Mouse (Mus musculus): Measurements from ENCODE around the gene Kcna6. TPM values are rescaled to one million over a fixed set of nuclear protein-coding genes. Genes with fewer than 3 reads are reported as not detected.

Kcna6 gene
- total RNA-seq (2015; ENCODE audit: low replicate concordance) (not detected in 2 replicates), total RNA-seq (2017; ENCODE audit: low replicate concordance) (not detected in 2 replicates)

GRCm38 (mm10) chr6:126740211-126741142, at the start of gene Kcna6:
TSS of gene Kcna6 (minus strand) at chr6:126740674.
- no peak for ATAC-seq (replicated peaks; ENCODE audit: low FRiP score, poor library complexity, severe bottlenecking)

DNA sequence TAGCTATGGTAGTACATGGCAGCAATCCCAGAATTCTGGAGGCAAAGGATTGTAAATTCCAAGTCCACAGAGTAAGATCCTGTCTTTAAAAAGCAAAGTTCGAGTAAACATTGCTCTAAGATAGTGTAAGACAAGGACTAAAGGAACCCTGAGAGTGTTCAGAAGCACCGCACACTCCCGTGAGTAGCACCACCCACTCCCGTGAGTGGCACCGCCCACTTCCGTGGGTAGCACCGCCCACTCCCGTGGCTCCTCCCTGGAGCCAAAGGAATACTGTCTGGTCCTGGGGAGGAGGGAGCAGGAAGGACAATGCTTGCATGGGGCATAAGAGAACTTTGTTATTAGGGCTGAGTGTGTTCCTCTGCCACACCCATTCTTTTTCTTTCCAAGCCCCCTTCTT, 48.4 kb upstream of the Kcna6 start:
- ATAC-seq (replicated peaks; ENCODE audit: low FRiP score, poor library complexity, severe bottlenecking) = no peak

- ATAC-seq (replicated peaks; ENCODE audit: low FRiP score, poor library complexity, severe bottlenecking) = no peak
Observed at GRCm38 (mm10) chr6:126784206-126784605, 43.7 kb upstream of the Kcna6 start.

DNA sequence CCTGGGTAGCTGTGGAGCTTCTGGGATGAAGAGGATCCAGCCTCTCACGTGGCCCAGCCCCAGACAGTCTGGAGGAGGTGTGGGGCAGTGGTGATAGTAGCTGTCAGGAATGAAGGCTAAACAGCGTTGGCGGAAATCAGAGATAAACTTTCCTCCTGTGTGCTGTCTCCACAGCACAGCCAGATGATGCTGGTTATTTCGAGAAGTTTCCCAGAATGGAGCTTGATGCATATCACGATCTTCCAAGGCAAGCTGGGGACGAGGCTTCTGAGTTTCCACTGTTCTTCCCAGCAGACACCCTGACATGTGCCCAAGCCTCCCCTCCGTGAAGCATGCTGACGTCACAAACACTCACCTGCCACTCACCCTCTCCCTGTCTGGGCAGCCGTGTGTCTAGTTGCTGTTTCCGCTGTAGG, 43.2 kb upstream of the Kcna6 start:
- ATAC-seq (replicated peaks; ENCODE audit: low FRiP score, poor library complexity, severe bottlenecking) = no peak

DNA sequence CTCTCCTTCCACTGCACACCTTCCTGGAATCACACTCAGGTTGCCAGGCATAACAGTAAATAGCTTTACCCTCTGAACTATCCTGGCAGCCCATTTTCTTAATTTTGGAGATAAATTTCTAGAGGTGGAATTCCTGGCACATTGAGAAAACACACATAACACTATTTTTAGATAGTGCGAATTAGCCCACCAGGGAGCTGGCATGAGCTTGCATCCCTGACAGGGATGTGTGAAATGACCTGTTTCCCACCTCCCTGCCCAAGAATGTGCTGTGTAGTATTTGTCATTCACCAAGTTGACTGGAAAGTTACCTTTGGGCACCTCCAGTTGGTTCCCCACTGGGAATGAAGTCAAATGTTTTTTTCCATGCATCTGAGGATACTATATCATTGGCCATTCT, 42.6 kb upstream of the Kcna6 start:
- no peak for ATAC-seq (replicated peaks; ENCODE audit: low FRiP score, poor library complexity, severe bottlenecking)

- ATAC-seq (replicated peaks; ENCODE audit: low FRiP score, poor library complexity, severe bottlenecking) = no peak
Observed at GRCm38 (mm10) chr6:126777889-126778288, 37.4 kb upstream of the Kcna6 start.

GRCm38 (mm10) chr6:126773873-126774272, 33.4 kb upstream of the Kcna6 start:
- no peak for ATAC-seq (replicated peaks; ENCODE audit: low FRiP score, poor library complexity, severe bottlenecking)

DNA sequence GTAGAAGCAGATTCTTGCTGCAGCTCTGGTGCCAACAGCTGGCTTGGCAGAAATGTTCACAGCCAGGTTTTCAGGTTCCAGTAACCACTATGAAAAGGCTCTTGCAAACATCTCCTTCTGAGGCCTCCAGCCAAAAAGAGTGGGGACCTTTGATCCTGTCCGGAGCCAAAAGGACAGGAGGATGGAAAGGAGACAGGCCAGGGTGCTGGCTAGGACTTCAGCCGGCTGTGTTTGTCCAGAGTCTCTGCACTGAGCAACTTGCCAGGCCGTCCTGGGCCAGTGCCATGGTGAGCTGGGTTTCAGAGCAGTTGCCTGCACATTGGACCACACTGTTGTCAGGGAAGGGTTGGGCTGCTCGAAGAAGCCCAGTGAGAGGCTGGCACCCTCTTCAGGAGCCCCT, 31.9 kb upstream of the Kcna6 start:
- ATAC-seq (replicated peaks; ENCODE audit: low FRiP score, poor library complexity, severe bottlenecking) = no peak

DNA sequence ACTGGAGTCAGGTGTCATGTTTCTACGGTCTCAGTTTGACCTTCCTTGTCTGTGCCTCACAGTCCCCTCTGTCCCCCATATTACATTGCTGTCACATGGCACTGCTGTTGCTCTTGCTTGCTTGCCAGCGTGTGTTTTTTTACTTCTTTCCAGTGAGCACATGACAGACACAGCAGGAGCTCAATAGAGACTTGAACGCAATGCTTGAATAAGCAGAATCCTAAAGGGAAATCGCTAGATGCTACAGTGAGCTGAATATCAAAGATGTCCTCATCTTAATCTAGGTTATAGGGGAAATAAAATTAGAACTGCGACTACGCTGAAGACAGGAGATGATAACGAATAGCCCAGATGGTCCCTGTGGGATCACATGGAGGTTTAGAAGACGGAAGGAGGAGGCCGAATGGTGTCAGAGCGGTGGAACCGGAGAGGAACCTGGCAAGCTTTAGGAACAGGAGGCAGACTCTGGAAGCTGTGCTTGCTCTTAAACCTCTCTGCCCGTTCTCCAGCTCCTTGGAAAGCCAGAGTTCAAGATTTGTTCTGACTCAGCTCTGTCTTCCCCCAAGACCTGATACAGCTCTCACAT, 29.8 kb upstream of the Kcna6 start:
- ATAC-seq (replicated peaks; ENCODE audit: low FRiP score, poor library complexity, severe bottlenecking) = no peak

DNA sequence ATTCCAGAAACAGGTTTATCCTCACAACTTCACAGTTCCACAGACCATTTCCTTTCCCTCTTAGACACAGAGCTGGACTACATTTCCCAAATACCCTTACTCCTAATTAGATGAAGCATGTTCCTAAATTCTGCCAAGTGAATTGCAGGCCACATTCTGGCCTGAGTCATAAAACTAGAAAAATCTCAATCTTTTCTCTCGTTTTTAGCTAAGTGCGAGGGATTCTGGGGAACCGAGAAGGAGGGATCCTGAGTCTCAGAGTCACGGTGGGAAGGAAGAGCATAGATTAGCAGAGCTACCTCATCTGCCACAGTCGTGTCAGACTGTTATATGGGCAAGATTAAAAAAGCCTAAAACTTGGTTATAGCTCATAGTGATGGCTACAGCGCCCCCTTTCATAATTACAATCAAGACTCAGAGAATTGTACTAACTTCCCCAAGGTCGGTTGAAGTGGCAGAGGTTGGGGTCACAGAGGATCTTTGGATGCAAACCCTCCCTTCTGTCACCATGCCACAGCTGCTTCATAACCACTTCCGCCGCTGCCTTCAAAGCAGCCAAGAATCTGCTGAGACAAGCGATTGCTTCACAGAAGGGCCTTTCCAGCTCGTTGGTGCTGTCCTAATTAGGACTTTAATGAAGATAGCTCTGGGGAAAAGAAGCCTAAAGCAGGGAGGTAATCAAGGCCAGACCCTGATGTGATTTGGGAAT, 28.6 kb upstream of the Kcna6 start:
- ATAC-seq (replicated peaks; ENCODE audit: low FRiP score, poor library complexity, severe bottlenecking) = no peak

- ATAC-seq (replicated peaks; ENCODE audit: low FRiP score, poor library complexity, severe bottlenecking) = no peak
Observed at GRCm38 (mm10) chr6:126767610-126768532, 27.4 kb upstream of the Kcna6 start.

- no peak for ATAC-seq (replicated peaks; ENCODE audit: low FRiP score, poor library complexity, severe bottlenecking)
Observed at GRCm38 (mm10) chr6:126766552-126766951, 26.1 kb upstream of the Kcna6 start.

DNA sequence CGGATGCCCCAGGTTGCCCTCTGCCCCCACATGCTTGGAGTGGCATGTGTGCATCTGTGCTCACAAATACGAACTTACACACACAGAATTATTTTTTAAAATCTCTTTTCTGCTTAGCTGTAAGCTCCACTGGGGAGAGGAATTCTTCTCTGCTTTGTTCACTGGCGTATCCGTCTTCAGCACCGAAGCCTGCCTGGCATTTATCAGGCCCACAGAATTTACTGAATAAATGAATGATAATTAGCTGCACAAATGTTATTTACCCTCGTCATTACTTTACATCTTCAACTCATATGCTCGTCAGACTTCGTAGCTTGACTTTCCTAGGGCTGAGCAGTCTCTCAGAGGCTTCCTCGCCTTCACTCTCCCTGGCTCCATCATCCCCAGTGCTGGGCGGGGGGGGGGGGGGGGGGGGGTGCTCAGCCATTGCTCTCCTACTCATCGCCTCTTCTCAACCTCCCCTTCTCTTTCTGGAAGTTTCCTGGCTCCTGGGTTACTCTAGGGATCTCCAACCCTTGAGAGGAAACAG, 24.2 kb upstream of the Kcna6 start:
- no peak for ATAC-seq (replicated peaks; ENCODE audit: low FRiP score, poor library complexity, severe bottlenecking)

GRCm38 (mm10) chr6:126761362-126761761, 20.9 kb upstream of the Kcna6 start:
- no peak for ATAC-seq (replicated peaks; ENCODE audit: low FRiP score, poor library complexity, severe bottlenecking)

DNA sequence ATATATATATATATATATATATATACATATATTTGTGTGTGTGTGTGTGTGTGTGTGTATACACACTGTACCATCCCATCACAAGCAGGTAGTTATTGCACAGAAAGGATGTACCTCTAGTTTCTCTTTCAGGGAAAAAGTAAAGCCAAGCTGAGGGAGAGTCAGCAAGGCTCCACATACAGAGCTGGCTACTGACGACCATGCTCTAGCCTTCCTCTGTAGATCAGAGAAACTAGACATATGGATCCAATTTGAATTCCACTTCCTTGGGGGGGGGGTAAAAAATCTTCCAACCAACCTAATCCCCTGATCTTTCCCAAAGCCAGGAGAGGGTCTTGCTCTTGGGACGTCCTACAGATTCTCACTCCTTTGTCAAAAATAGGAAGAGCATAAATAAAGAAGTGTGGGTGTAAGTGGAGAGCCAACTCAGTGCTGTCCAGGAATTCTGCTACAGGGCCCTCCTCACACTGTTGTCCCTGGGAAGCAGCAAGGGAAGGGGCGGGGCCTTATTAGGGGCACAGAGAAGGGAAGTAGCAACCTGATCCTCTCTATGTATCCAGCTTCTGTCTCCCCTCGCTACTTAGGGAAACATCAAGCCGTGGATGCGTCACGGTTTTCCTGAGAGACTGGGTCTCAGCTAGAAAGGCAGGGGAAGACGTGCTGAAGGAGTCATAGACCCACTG, 15.4 kb upstream of the Kcna6 start:
- no peak for ATAC-seq (replicated peaks; ENCODE audit: low FRiP score, poor library complexity, severe bottlenecking)

DNA sequence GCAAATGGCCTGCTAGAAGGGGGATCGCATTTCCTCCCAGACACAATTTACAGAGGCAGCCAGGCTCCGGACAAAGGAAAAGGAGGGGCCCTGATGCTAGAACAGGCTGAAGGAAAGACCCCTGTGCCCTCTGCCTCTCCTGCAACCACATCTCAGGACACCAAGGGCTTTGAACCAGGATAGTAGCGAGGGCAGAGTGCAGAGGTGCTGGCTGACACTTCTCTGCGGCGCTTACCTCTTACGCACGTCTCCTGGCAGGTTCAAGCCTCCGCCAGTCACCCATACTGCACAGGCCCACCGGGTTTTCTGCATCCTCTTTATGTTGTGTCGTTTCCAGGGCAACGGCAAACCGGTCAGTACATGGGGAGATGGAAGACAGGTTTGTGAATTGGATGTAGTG, 12.0 kb upstream of the Kcna6 start:
- ATAC-seq (replicated peaks; ENCODE audit: low FRiP score, poor library complexity, severe bottlenecking) = no peak

GRCm38 (mm10) chr6:126745888-126746287, 5.4 kb upstream of the Kcna6 start:
- ATAC-seq (replicated peaks; ENCODE audit: low FRiP score, poor library complexity, severe bottlenecking) = no peak

DNA sequence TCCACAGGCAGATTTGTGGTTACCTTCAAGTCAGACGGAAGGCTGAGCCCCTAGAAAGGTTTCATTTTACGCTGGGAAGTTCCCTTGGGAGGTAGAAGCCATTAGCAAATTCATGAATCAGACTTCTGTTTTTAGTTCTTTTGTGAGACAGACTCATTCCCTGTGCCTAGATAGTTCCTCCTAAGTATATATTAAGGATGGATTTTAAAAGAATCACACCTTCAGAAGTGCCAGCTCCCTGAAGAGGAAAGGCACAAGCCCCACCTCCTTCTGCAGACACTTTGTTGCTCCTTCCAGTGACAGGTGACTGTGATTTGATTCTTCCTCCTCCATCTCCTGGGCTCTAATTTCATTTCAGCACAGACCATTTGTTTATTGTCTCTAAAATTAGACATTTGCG, 2.1 kb upstream of the Kcna6 start:
- no peak for ATAC-seq (replicated peaks; ENCODE audit: low FRiP score, poor library complexity, severe bottlenecking)
